Mouse (Mus musculus) liver, embryonic 16.5 days (tissue): ENCODE measurements around the gene Mrgpra6. TPM values are rescaled to one million over a fixed set of nuclear protein-coding genes. Genes with fewer than 3 reads are reported as not detected.

Source experiments
- ATAC-seq: fragments of 200-750 bp; cut with Nextera tagmentation; 2 replicates; pipeline ENCODE4 v1.8.0; 2017; ENCODE audit warnings: low read depth, mild to moderate bottlenecking, moderate number of reproducible peaks, moderate library complexity
- H3K27ac ChIP-seq: fragments of 300-500 bp; sonication (generic); 2 replicates; pipeline ENCODE4 v1.5.1; 2014; ENCODE audit warnings: mild to moderate bottlenecking, low read length
- H3K27me3 ChIP-seq: fragments of 300-500 bp; sonication (generic); 2 replicates; pipeline ENCODE4 v1.6.1; 2014; ENCODE audit warnings: low read depth, low read length, mixed read lengths; ENCODE audit not compliant: control insufficient read depth, insufficient read depth
- H3K36me3 ChIP-seq: fragments of 300-500 bp; sonication (generic); 2 replicates; pipeline ENCODE4 v1.6.1; 2014; ENCODE audit warnings: mild to moderate bottlenecking; ENCODE audit not compliant: control insufficient read depth, insufficient read depth
- H3K4me1 ChIP-seq: fragments of 300-500 bp; sonication (generic); 2 replicates; pipeline ENCODE4 v1.6.1; 2014; ENCODE audit warnings: low read depth, low read length, mixed read lengths; ENCODE audit not compliant: control insufficient read depth
- H3K4me2 ChIP-seq: fragments of 300-500 bp; sonication (generic); 2 replicates; pipeline ENCODE4 v1.6.1; 2014; ENCODE audit warnings: low read depth, low read length, mixed read lengths
- H3K4me3 ChIP-seq: fragments of 300-500 bp; sonication (generic); 2 replicates; pipeline ENCODE4 v1.5.1; 2014; ENCODE audit warnings: low read depth, mild to moderate bottlenecking, low read length
- H3K9ac ChIP-seq: fragments of 300-500 bp; sonication (generic); 2 replicates; pipeline ENCODE4 v1.6.1; 2014; ENCODE audit warnings: low read depth, low read length
- H3K9me3 ChIP-seq: fragments of 300-500 bp; sonication (generic); replicated peaks from 2 replicates; pipeline ENCODE4 v1.6.1; 2016; ENCODE audit warnings: low read length; ENCODE audit not compliant: control insufficient read depth
- WGBS: fragments of 180-500 bp; shearing (Covaris S2); extraction: QIAGEN DNeasy Blood & Tissue Kit; methylation state at CpG from one replicate; pipeline ENCODE4 v1.1.7; 2014; ENCODE audit not compliant: insufficient replicate concordance; 5-methylcytosine and 5-hydroxymethylcytosine counted together
- polyA plus RNA-seq: library from polyadenylated mRNA; unstranded; fragments of >200 nt; fragmentation: Nextera tagmentation; extraction: Ambion mirVana; gene quantifications from 2 replicates; pipeline ENCODE4 v1.2.1, GENCODE M21; 2015

Gene Mrgpra6
- not detected in 2 replicates for polyA plus RNA-seq

DNA sequence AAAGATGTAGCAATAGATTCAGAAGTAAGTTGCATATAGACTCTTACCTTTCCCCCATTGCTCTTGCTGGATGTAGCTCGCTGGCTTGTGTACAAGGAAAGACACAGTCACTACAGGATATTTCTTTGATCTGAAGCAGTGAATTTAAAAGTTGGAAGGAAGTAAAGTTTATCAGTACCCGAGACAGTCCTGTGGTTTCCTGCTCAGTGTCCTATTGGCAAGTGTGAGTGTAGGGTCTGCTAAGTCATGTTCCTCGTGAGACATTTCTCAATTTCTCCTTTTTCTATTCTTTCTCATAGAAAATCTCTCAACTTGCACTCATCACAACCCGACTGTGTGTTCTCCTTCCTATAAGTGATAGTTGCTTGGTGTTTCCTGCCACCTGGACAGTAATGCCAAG is at the start of gene Mrgpra6:
TSS of gene Mrgpra6 (minus strand) at position 91 of the 400 bp plus-strand sequence.
- no peak within 1 kb of the TSS for H3K27ac ChIP-seq
- 14% methylated on average over 4 of the region's 4 CpGs for WGBS
- H3K36me3 ChIP-seq: no peaks in the 10 kb centered on the region
- H3K9me3 ChIP-seq: no peaks in the 10 kb centered on the region
- no peak within 1 kb of the TSS for H3K4me2 ChIP-seq
- no peak within 1 kb of the TSS for H3K4me3 ChIP-seq
- no peak for ATAC-seq
- H3K4me1 ChIP-seq: no peaks in the 10 kb centered on the region
- H3K27me3 ChIP-seq: no peaks in the 10 kb centered on the region
- H3K9ac ChIP-seq: no peak within 1 kb of the TSS

GRCm38 (mm10) chr7:47252770-47253169 is 48.0 kb upstream of the Mrgpra6 start, which contains the start of gene Mrgpra9:
Mrgpra9 (minus strand) TSS chr7:47252848.
- no peak within 1 kb of the TSS for H3K4me2 ChIP-seq
- ATAC-seq: no peak
- H3K27me3 ChIP-seq: no peaks in the 10 kb centered on the region
- no peak within 1 kb of the TSS for H3K27ac ChIP-seq
- no peak within 1 kb of the TSS for H3K9ac ChIP-seq
- H3K36me3 ChIP-seq: no peaks in the 10 kb centered on the region
- 11% methylated on average over 1 of the region's 1 CpGs for WGBS
- H3K4me1 ChIP-seq: no peaks in the 10 kb centered on the region
- H3K9me3 ChIP-seq: no peaks in the 10 kb centered on the region
- H3K4me3 ChIP-seq: no peak within 1 kb of the TSS

DNA sequence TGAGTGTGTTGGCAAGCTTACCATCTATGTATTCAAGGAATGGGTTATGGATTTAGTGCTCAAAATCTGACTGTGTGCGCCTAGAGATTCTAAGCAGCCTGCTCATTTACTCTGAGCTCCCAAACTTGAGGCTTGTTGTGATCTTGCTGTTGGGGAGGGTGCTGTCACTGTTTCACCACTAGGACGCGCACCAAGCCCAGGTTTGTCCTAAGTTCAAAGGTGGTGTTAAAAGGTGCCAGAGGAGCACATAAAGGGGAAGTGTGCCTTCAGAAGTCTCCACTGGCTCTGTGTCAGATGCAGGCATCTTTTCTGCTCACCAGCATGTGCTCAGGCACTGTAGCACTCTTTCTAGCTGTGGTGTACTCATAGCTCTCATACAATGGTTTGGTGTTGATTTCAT is 39.9 kb upstream of the Mrgpra6 start:
- Histone ChIP-seq H3K4me3 (no peak overlapping the region), H3K36me3 (no peaks in the 10 kb centered on the region), H3K27ac (no peak overlapping the region), H3K4me2 (no peak overlapping the region), H3K4me1 (no peaks in the 10 kb centered on the region), H3K9me3 (no peaks in the 10 kb centered on the region), H3K9ac (no peak overlapping the region), H3K27me3 (no peaks in the 10 kb centered on the region)
- 43% methylated on average over 3 of the region's 3 CpGs for WGBS
- no peak for ATAC-seq

- Histone ChIP-seq H3K4me1 (no peaks in the 10 kb centered on the region), H3K9me3 (no peaks in the 10 kb centered on the region), H3K9ac (no peak overlapping the region), H3K4me3 (no peak overlapping the region), H3K36me3 (no peaks in the 10 kb centered on the region), H3K4me2 (no peak overlapping the region), H3K27ac (no peak overlapping the region), H3K27me3 (no peaks in the 10 kb centered on the region)
- ATAC-seq: no peak
- 19% methylated on average over 1 of the region's 1 CpGs for WGBS
Measured at GRCm38 (mm10) chr7:47195271-47195670, 9.4 kb downstream of the Mrgpra6 start.

- Histone ChIP-seq H3K36me3 (no peaks in the 10 kb centered on the region), H3K4me3 (no peak overlapping the region), H3K27me3 (no peaks in the 10 kb centered on the region), H3K27ac (no peak overlapping the region), H3K9ac (no peak overlapping the region), H3K4me2 (no peak overlapping the region), H3K9me3 (no peaks in the 10 kb centered on the region), H3K4me1 (no peaks in the 10 kb centered on the region)
- 41% methylated on average over 5 of the region's 5 CpGs for WGBS
- ATAC-seq: no peak
Measured at GRCm38 (mm10) chr7:47170814-47171213, 33.9 kb downstream of the Mrgpra6 start.

DNA sequence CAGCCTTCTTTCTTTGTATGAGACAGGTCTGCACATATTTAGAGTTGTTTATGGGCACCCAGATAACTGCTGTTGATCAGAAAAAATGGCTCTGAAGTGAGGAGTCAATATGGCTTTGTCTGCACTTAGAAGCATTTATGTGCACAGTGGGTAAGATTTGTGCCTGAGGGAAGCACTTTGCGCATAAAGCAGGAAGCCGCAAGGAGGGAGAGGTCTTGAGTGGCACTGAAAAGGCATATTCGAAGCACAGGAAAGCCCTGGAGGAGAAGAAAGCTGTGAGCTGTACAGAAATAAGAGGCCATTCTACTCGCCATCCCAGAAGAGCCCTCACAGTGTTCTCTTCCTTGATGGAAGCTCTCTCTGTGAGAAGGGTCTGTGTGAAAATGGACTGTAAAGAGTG is 39.7 kb downstream of the Mrgpra6 start:
- no peaks in the 10 kb centered on the region for H3K9me3 ChIP-seq
- H3K4me1 ChIP-seq: no peaks in the 10 kb centered on the region
- H3K27me3 ChIP-seq: no peaks in the 10 kb centered on the region
- no peak for ATAC-seq
- no peak overlapping the region for H3K4me3 ChIP-seq
- no peak overlapping the region for H3K27ac ChIP-seq
- no peak overlapping the region for H3K4me2 ChIP-seq
- WGBS: 51% methylated on average over 4 of the region's 4 CpGs
- H3K36me3 ChIP-seq: no peaks in the 10 kb centered on the region
- H3K9ac ChIP-seq: no peak overlapping the region

DNA sequence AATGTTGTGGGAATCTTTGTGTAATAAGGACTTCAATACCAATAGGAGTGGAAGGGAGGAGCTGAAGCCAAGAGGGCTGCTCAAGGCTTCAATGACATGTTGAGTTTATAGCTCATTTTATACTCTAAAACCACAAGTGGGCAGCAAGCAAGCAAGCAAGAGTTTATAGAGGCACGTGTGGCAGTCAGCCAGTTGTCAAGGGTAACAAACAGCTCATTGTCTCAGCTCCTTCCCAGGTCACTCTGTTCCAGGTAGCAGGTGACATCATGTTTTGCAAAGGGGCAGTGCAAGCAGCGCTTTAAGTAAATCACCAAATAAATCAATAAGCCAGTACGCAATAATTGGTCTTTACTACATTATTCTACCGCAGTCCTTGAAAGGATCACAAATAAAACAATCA is 41.5 kb downstream of the Mrgpra6 start:
- Histone ChIP-seq H3K4me1 (no peaks in the 10 kb centered on the region), H3K9me3 (no peaks in the 10 kb centered on the region), H3K36me3 (no peaks in the 10 kb centered on the region), H3K4me3 (no peak overlapping the region), H3K9ac (no peak overlapping the region), H3K27ac (no peak overlapping the region), H3K4me2 (no peak overlapping the region), H3K27me3 (no peaks in the 10 kb centered on the region)
- no peak for ATAC-seq
- 64% methylated on average over 4 of the region's 4 CpGs for WGBS

DNA sequence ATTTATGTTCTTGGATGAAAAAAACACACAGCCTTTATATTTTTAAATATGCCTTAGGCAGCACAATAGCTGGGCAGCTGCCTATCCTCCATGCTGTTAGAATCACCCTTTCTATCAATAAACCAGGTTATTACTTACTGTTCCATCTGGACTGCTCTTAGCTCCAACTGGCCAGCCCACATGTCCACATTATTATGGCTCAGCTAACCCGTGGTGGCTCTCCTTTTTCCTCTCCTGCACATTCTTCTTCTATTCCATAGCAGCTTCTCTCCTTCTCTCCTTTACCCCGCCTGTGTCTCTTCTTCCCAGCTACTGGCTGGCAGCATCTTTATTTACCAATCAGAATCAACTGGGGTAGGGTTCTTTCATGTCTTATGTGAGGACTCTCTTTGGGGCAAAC is 46.3 kb downstream of the Mrgpra6 start:
- no peaks in the 10 kb centered on the region for H3K36me3 ChIP-seq
- H3K9me3 ChIP-seq: no peaks in the 10 kb centered on the region
- H3K27ac ChIP-seq: no peak overlapping the region
- H3K27me3 ChIP-seq: no peaks in the 10 kb centered on the region
- WGBS: 48% methylated on average over 2 of the region's 2 CpGs
- H3K4me3 ChIP-seq: no peak overlapping the region
- no peak overlapping the region for H3K9ac ChIP-seq
- H3K4me2 ChIP-seq: no peak overlapping the region
- no peaks in the 10 kb centered on the region for H3K4me1 ChIP-seq
- no peak for ATAC-seq

GRCm38 (mm10) chr7:47157743-47158142 is 47.0 kb downstream of the Mrgpra6 start:
- WGBS: 48% methylated on average over 9 of the region's 9 CpGs
- no peak overlapping the region for H3K4me2 ChIP-seq
- H3K9me3 ChIP-seq: no peaks in the 10 kb centered on the region
- no peak for ATAC-seq
- H3K36me3 ChIP-seq: no peaks in the 10 kb centered on the region
- no peaks in the 10 kb centered on the region for H3K27me3 ChIP-seq
- no peak overlapping the region for H3K4me3 ChIP-seq
- no peaks in the 10 kb centered on the region for H3K4me1 ChIP-seq
- H3K27ac ChIP-seq: no peak overlapping the region
- H3K9ac ChIP-seq: no peak overlapping the region
